Mouse (Mus musculus) natural killer cell, adult 2 months (primary cell): ENCODE data around the gene AU040320.

ENCODE experiments used
- DNase-seq, 2 experiments: peaks; one replicate each; pipeline ENCODE4 v3.0.0; 2022; ENCODE audit warnings: low spot score in 2 of 2

AU040320 gene

DNA sequence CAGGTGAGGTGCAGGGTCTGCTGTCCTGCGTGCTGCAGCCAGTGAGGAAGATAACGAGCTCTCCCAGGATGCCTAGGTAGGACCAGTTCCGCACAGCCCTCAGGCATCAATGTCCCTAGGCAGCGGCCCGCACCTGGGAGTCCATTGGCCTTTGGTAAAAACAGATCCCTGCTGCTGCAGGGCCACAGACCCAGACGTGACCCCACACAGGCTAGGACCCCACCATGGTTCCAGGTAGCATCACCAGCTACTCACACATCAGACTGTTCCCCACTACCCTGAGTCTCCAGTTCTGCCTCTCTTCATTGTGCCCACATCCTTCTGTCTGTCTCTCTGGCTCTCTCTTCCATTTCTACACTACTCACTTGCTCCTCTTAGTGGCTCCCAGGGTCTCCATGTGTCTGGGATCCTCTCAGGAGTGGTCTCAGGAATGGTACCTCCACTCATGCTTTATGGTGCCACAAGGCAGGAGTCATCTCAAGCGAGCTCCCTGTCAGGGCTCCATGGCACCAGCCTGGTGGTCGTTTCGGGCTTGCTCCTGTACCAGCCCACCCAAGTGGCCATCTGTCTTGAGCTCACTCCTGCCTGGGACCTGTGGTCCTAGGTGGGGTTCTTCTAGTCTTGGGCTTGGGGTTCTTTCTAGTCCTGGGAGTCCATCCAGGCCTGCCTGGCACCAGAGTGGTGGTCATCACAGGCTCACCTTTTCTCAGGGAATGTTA is 107.1 kb downstream of the AU040320 start:
- DNase-seq: no peak

- no peak for DNase-seq
These were observed 108.3 kb downstream of the AU040320 start for GRCm38 (mm10) chr4:126861514-126862266.

DNA sequence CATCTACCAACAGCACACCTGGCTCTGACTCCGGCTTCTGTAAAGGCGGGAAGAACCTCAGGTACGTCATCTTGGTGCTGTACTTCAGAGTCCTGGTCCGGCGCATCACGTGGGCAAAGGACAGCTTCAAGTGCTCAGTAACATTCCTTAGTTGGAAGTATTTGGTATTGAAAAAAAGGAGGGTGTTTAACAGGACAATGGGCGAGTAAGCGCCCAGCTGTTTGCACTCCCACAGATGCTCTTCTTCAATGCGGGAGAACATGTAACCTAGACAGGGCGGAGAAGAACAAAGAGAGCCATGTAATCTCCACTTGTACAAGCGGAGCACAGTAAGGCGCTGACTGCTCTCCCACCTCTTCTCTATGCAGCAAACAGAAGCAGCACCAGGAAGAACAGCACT is 115.4 kb downstream of the AU040320 start:
- no peak for DNase-seq

GRCm38 (mm10) chr4:126872717-126873116 is 119.4 kb downstream of the AU040320 start:
- no peak for DNase-seq

DNA sequence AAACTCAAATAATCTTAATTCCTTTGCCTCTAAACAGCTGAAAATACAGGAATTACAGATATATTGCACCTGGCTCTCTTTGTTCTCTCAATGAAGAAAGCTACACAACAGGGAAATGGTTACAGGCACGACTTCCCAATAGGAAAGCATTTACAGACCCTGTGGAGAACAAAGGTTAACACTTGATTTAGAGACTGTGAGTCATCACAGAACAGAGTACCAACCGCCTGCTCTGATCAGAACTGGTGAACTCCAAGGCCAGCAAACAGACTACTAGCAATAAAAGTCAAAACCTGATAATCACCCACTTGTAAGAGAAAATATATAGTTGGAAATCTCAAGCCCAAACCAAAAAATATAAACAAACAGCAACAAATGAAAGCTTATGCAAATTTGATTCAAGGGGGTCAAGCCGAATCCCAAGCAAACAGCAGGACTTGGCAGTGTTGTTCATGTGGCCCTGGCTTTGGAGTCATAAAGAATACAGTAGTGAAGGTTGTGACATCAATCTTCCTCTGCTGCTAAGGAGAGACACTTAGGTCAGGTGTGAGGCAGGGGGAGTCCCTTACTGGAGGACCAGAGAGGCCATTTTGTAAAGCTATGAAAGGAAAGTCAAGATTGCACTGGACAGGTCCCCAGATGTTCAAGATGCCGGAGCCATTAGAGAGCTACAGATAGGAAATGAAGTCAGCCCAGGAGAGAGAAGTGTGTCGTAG is 126.4 kb downstream of the AU040320 start:
- no peak for DNase-seq

DNA sequence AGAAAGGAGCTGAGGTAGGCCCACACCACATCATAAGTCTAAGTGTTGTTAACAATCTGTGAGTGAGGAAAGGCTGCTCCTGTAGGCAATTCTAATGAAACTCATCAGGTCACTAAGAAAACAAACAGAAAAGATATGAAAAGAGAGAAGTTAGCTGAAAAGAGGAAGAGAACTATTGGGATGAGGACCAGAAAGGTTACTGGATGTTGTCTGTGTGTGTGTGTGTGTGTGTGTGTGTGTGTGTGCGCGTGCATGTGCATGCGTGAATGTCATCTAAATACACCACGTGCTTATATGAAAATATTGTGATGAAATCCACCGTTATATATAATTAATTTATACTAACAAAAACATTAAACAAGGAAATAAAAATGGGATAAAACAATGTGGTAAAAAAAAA is 130.3 kb downstream of the AU040320 start:
- DNase-seq: no peak

DNA sequence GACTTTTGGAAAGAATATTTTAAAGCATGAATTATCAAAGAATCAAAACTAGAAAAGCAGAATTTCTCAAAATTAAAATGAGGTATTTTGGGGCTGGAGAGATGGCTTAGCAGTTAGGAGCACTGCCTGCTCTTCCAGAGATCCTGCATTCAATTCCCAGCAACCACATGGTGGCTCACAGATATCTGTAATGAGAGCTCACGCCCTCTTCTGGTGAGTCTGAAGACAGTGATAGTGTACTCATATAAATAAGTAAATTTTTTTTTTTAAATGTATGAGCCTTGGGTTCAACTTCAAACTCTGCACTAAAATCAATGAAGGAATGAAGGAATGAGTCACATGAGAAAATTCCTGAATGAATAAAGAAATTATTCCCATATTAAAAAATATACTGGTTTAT is 132.6 kb downstream of the AU040320 start:
- no peak for DNase-seq

- no peak for DNase-seq
These were observed 136.5 kb downstream of the AU040320 start for GRCm38 (mm10) chr4:126889879-126890278.
